Mouse (Mus musculus) R1 (cell line): ENCODE data around the gene Dpp10.
A peak's percentile ranks its signal among the peaks of the same experiment; 100 is the strongest.

ENCODE experiments used
- DNase-seq: peaks from one replicate; pipeline ENCODE4 v3.0.0-alpha.2; 2018; ENCODE audit warnings: low read depth, low spot score

Dpp10 gene

GRCm38 (mm10) chr1:124044925-124045640 lies at the start of gene Dpp10:
Gene Dpp10, minus strand, starts transcription at chr1:124045559.
- peak; percentile 39 for DNase-seq

- DNase-seq: no peak
Observed at GRCm38 (mm10) chr1:124048544-124048943, 3.2 kb upstream of the Dpp10 start.

GRCm38 (mm10) chr1:124045761-124046300 lies 472 bp upstream of the Dpp10 start:
- DNase-seq: peak; percentile 26

GRCm38 (mm10) chr1:124044161-124044560 lies 1.2 kb downstream of the Dpp10 start:
- DNase-seq: no peak

GRCm38 (mm10) chr1:124043421-124043820 lies 1.9 kb downstream of the Dpp10 start:
- no peak for DNase-seq

GRCm38 (mm10) chr1:124041559-124041958 lies 3.8 kb downstream of the Dpp10 start:
- DNase-seq: peak; percentile 32

GRCm38 (mm10) chr1:124035306-124035990 lies 9.9 kb downstream of the Dpp10 start:
- DNase-seq: no peak

GRCm38 (mm10) chr1:124032677-124033076 lies 12.7 kb downstream of the Dpp10 start:
- no peak for DNase-seq

- DNase-seq: no peak
Observed at GRCm38 (mm10) chr1:124031968-124032367, 13.4 kb downstream of the Dpp10 start.

- no peak for DNase-seq
Observed at GRCm38 (mm10) chr1:124002797-124003196, 42.6 kb downstream of the Dpp10 start.

- no peak for DNase-seq
Observed at GRCm38 (mm10) chr1:123995780-123996179, 49.6 kb downstream of the Dpp10 start.

GRCm38 (mm10) chr1:123985324-123986024 lies 59.9 kb downstream of the Dpp10 start:
- no peak for DNase-seq

GRCm38 (mm10) chr1:123978597-123978996 lies 66.8 kb downstream of the Dpp10 start:
- DNase-seq: no peak

- DNase-seq: peak; percentile 51
Observed at GRCm38 (mm10) chr1:123974621-123975020, 70.7 kb downstream of the Dpp10 start.

- DNase-seq: no peak
Observed at GRCm38 (mm10) chr1:123946149-123946548, 99.2 kb downstream of the Dpp10 start.

GRCm38 (mm10) chr1:123940826-123941225 lies 104.5 kb downstream of the Dpp10 start:
- no peak for DNase-seq

- no peak for DNase-seq
Observed at GRCm38 (mm10) chr1:123933812-123934727, 111.3 kb downstream of the Dpp10 start.

- no peak for DNase-seq
Observed at GRCm38 (mm10) chr1:123928003-123928370, 117.4 kb downstream of the Dpp10 start.

- DNase-seq: no peak
Observed at GRCm38 (mm10) chr1:123927278-123928002, 117.9 kb downstream of the Dpp10 start.

- no peak for DNase-seq
Observed at GRCm38 (mm10) chr1:123924905-123925304, 120.5 kb downstream of the Dpp10 start.
